Mouse (Mus musculus): ENCODE data around the gene Mon1b. TPM values are rescaled to one million over a fixed set of nuclear protein-coding genes. Genes with fewer than 3 reads are reported as not detected.

Mon1b gene
- total RNA-seq (2023; ENCODE audit: inconsistent age) = 24.7 to 28.4 TPM (median 26.2 TPM) in 4 replicates

GRCm38 (mm10) chr8:113634670-113635591 lies at the start of gene Mon1b:
Gene Mon1b, plus strand, starts transcription at chr8:113635587.

GRCm38 (mm10) chr8:113642926-113643325 lies 7.5 kb downstream of the Mon1b start, which contains the start of gene Syce1l:
Gene Syce1l, plus strand, starts transcription at chr8:113643213.

Other genes with a start within 250 kb of the Mon1b start
- 1.9 TPM in 1 of 4 replicates, not detected in the others for gene Syce1l, start 7.6 kb downstream of the Mon1b start, total RNA-seq (2023; ENCODE audit: inconsistent age)
- not detected in 4 replicates for gene Adamts18, start 213.2 kb downstream of the Mon1b start, total RNA-seq (2023; ENCODE audit: inconsistent age)

Measured in B cell, adult (primary cell).